Mouse (Mus musculus) stomach, postnatal 0 days (tissue): ENCODE measurements around the gene Astn2.

Source experiments
- CTCF ChIP-seq: IDR thresholded peaks from 2 replicates; pipeline ENCODE4 v1.5.1; 2016; ENCODE audit warnings: antibody characterized with exemption, low read depth, mild to moderate bottlenecking, moderate library complexity
- EP300 ChIP-seq: optimal IDR thresholded peaks from 2 replicates; pipeline ENCODE3; 2016; ENCODE audit warnings: antibody characterized with exemption

- TF ChIP-seq CTCF (no peak), EP300 (no peak)
These were observed 1001.4 kb downstream of the Astn2 start for GRCm38 (mm10) chr4:65402836-65403634.
